Mouse (Mus musculus): ENCODE results near the gene Stat5b.

The Stat5b gene

DNA sequence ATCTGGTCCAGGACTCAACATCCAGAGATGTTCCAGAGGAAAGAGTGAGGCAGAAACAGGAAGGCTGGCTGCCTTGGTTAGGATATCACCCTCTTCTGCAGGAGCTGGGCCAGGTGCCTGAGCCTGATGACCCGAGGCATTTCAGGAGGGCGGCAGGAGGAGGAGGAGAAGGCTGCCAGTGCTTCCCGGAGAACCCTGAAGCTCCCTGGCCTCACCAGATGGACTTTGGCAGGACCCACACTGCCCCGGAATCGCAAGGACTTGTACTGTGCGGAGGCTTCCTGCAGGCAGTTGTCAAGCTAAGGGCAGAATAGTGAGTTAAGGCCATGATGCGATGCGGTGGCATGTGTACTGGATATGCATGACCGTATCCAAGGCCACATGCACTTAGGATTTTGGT is 83.8 kb downstream of the Stat5b start:
- no peak for DNase-seq (ENCODE audit: low read depth)

DNA sequence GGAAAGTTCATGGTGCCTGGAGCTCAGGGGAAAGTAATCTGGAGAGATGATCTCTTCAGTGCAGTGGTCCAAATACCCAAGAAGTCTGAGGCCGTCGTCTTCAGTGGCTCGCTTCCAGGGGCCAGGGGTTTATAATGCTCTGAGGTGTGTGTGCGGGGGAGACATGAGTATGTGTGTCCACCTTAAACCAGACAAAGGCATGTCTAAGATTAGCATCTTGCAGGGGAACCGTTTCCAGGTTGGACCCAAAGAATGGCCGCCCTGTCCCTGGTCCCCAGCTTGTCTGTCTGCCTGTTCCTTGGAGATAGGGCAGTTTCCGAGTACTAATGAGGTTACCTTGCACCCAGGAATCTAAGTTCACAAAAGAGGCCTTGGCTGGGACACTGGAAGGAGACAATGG is 87.7 kb downstream of the Stat5b start, which contains the start of gene Hcrt:
Gene Hcrt (minus strand): TSS at position 101 of the 400 bp plus-strand sequence.
- DNase-seq (ENCODE audit: low read depth), result no peak

DNA sequence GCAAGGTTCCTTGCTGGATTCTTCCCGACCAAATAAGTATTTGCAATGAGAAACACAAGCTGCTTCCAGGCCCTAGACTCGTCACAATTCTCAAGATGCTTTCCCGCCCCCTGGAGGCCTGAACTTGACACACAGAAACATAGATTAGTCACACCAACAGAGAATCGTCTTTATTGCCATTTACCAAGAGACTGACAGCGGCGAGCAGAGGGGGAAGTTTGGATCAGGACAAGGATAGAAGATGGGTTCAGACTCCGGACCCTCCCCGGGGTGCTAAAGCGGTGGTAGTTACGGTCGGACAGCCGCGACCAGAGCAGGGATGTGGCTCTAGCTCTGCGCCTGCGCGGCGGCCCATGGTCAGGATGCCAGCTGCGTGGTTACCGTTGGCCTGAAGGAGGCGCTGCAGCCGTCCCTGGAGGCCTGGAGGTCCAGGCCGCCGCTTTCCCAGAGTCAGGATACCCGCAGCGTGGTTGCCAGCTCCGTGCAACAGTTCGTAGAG is 88.9 kb downstream of the Stat5b start:
- DNase-seq (ENCODE audit: low read depth), result peak; percentile 75

DNA sequence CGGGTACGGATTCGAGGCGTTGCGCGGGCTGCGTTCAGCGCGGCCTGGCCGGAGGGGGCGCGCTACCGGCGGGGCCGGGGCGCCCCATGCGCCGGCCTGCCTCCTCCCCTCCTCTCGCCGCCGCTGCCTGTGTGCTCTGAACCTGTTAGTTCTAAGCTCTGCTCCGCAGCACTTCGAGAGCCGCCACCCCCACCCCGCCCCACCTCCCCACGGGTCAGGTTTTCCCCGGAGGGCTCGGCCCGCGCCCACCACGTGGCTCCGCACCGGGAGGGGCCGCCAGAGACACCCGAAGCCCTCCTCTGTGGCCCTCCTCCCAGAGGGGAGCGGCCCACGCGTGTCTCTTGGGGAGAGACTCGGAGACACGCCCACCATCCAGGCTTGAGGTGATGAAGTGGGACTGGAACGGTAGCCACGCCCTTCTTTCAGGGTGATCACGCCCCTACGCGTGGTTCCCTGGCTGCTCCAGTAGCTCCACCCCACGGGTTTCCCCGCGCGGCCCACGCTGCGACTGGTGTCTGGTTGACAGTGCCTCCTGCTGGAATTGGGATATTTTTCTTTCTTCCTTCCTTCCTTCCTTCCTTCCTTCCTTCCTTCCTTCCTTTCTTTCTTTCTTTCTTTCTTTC is 90.8 kb downstream of the Stat5b start, which contains the start of gene Kcnh4:
Gene Kcnh4 (minus strand): TSS at position 332 of the 623 bp plus-strand sequence.
- no peak for DNase-seq (ENCODE audit: low read depth)

DNA sequence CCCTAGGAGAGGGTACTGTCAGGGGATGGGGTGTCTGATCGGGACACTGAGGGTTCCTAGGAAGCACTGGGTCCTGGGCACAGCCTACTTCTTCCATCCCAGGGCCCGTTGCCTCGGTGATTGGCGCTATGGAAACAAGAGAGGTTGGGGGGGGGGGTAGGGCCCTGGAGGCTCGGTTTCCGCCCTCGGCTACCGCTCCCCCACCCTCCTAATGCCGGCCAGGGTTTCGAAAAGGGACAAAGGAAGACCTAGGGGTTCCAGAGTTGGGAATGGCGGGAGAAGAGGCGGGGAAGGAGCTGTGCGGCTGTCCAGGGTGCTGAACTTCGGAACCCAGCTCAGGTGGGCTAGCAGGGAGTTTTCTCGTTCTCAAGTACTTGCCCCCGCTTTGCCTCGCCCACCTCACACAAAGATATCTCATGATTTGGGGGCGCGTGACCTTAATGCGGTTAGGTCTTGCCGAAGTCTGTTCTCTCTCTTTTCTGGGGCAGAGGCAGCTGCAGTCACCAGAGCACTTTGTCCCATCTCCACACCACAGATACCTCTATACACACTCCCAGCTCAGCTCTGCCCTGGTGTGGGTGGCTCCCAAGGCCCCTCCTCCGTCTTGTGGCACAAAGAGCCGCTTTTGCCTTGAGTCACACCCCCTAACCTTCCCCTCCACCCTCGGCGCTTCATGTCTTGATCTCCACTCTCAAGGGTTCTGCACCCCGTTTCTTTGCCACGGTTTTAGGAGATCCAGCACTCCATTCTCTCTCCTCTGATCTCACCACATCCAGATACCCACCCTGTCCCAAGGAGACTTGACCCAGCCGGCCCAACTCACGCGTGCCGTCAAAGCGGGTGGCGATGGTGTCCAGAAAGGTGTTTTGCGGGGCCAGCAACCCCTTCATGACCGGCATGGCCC is 91.6 kb downstream of the Stat5b start:
- no peak for DNase-seq (ENCODE audit: low read depth)

DNA sequence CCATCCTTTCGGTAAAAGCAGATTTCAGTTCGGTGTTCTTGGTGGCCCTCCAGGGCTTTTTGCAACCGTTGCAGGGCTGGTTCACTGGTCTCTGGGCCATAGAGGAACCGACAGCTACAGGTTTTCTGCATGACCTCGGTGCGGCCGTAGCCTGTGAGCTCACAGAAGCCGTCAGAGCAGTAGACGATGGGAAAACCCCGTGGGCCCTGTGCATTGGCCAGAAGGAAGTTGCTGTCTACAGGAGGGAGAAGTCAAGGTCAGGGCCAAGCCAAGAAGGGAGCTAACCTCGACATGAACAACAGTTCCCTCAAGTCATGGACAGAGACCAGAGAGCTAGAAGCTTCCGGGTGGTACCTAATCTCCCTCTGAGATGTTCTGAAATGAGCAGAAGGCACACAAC is 93.0 kb downstream of the Stat5b start:
- no peak for DNase-seq (ENCODE audit: low read depth)

DNA sequence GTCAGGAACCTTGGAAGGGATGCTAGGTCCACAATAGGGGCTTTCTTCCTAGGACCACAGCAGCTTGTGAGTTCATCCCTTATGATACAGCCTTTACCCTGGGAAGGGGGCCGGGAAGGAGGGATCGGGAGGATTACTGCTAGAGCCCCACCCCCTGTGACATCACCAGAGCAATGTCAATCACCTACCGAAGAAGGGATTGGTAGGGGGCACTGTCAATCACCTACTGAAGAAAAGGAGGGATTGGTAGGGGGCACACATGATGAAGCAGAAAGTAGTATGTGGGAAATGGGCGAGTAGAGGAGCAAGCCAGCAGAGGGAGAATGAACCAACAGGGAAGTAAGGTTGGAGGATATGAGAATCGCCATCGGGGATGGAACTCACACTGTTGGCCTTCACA is 94.0 kb downstream of the Stat5b start:
- no peak for DNase-seq (ENCODE audit: low read depth)

DNA sequence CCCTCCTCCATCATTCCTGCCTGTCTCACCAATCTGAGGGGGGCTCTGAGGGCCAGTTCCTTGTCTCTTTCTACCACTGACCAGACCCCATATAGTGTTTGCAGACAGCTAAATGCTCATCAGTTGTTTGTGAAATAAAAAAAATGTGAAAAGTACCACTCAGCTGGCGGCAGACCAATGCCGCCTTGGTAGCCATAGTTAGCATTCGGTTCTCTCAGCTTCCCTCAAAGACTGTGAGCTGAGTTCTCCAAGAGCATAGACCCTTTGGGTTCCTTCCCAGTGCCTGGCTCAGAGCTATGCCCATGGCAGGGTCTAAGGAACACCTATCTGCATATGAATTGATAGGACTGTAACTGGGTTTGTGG is 95.8 kb downstream of the Stat5b start:
- DNase-seq (ENCODE audit: low read depth), result no peak

DNA sequence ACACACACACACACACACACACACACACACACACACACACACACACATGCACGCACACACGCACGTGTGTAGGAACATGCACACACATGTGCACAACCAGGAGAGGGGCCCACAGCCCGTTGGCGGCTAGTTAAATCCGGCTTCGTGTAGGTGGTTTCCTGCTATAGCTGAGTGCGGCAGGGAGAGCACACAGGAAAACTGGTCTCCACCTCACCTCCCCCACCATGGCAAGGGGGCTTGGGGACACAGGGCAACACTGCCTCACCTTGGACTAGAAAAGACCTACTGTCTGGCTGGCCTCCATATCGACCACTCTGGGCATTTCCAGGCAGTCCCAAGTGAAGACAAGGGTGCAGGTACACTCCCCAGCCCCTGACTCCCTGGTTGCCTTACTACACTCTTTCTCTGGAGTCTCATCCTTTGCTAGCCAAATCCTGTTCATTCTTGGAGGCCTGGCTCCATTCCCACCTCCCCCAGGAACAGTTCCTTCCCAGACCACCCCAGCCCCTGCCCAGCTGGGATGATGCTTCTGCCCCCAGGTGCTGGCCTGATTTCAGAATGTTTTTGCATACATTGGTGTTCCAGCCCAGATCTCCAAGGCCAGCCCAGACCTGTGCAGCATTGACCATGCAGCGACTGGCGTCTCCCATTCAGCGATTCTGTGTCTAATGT is 96.4 kb downstream of the Stat5b start:
- no peak for DNase-seq (ENCODE audit: low read depth)

DNA sequence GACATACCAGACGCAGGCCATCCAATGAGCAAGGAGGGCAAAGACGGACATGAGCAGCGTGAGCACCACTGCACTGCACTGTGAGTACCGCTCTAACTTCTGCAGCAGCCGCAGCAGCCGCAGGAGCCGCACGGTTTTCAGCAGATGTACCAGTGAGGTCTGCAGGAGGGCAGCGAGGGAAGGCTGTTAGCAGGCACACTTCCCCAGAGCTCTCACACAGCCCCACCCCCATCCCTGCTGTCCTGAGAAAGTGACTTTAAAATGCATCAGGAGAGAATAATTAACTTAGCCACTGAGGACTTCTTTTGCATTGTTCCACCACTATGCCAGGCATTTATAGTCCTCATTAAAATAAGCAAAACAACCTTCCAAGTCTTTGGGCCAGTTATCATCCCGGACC is 98.2 kb downstream of the Stat5b start:
- no peak for DNase-seq (ENCODE audit: low read depth)

DNA sequence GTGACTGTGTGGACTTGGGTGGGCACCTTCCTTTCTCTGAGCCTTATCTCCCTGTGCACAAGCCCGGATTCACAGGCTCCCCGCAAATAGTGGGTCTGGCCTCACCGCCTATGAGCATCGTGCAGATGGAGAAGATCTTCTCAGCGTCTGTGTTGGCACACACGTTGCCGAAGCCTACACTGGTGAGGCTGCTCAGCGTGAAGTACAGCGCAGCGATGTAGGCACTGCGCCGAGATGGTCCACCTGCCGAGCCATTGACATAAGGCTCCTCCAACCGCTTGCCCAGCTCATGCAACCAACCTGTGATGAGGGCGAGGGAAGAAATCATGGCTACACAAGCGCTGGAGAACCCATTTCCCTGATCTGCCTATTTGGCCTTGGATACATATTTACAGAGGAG is 100.4 kb downstream of the Stat5b start:
- DNase-seq (ENCODE audit: low read depth), result no peak

DNA sequence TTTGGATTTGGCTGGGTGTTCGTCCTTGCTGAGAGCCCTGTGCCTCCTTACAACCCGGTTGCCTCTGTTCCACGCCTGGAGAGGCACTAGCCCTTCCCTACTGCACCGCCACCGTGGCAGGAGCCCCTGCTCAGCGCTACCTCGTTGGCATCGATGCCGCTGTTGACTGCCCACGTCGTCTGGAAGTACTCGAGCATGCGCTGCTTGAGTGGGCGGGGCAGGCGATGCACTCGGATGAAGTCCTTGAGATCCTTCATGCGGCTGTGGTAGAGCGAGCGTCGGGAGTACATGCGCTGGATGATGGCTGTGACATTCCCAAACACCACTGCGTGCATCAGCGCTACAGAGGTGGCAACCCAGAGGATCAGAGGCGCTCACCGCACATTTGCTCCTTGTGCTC is 101.1 kb downstream of the Stat5b start:
- DNase-seq (ENCODE audit: low read depth), result no peak

DNA sequence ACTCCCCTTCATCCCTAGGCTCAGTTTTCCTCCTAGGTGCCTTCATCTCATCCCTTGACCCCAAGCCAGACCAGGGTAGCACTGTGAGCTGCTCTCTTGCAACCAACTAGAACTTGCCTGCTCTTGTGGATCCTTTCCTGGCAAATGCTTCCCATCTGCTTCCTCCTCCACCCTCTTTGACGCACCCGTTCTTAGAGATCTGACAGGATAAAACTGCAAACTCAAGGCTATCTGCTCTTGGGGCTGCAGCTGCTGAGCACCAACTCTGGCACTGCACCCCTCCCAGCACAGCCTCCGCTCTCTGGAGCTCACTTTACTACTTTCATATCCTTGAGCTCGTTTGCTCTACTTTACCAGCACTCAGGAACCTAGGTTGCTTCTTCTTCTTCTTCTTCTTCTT is 101.9 kb downstream of the Stat5b start:
- no peak for DNase-seq (ENCODE audit: low read depth)

DNA sequence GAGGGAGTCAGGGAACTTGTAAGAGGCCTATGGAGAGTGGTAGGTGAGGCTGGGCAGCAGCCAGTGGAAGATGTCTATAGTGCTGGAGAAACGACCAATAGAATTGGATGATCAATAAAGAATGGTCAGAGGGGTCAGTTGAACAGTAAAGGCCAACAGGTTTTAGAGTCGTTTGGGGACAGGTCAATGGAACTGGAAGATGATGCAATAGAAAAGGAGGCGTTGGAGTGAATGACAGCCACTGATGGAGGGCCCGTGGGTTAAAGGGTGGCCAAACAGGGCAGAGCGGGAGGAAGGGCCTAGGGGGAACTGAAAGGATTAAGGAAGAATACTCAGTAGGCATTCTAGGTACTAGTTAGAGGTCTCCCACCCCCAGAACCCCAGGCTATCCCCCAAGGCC is 103.4 kb downstream of the Stat5b start:
- DNase-seq (ENCODE audit: low read depth), result no peak

DNA sequence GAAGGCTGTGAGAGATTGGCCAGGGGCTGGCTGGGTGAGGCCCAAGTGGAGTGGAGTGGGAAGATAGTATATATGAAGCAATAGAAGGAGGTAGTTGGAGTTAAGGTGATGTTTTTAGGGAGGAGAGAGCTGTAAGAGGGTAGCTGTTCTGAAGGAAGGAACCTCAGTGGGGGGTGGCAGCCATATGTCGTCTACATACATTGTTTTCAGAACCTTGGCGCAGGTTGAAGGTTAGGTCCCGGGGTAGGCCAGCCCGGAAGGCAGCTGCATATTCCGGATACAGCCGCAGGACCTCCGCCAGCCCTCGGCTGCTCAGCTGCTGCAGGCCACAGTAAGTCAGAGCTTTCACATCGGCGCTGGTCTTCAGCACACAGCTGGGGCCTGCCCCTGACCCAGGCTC is 104.0 kb downstream of the Stat5b start:
- no peak for DNase-seq (ENCODE audit: low read depth)

DNA sequence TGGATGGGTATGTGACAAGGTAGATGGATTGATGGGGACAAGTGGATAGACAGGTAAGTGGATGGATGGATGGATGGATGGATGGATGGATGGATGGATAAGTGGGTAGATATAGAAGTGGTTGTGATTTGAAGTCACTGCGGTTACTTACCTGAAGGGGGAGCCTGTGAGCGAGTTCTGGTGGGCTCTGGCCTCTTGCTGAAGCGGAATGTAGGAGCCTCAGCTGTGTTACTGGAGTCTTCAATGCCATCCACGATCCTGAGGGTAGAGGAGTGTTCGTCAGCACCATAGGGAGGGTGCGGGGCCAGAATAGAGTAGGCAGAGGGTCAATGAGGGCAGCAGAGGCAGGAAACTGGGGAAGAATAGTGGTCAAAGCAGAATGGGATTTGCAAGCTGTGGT is 105.4 kb downstream of the Stat5b start:
- no peak for DNase-seq (ENCODE audit: low read depth)

DNA sequence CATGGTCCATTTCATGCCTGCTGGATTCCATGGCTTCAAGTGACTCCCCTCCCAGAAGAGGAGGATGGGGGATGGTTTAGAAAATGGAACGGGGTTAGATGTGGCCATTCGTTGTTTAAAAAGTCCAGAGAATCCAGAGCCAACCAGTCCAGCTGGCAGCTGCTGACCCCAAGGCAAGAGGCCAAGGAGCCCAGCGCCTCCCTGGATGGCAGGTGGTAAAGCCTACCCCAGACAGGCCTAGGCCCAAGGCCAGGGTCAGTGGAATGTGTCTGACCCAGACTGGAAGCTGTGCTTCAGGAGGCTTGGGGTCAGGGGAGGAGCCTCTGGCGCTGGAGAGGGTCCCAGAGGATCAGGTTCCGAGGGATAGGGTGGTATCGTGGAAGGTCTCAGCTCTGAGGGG is 109.2 kb downstream of the Stat5b start:
- no peak for DNase-seq (ENCODE audit: low read depth)

DNA sequence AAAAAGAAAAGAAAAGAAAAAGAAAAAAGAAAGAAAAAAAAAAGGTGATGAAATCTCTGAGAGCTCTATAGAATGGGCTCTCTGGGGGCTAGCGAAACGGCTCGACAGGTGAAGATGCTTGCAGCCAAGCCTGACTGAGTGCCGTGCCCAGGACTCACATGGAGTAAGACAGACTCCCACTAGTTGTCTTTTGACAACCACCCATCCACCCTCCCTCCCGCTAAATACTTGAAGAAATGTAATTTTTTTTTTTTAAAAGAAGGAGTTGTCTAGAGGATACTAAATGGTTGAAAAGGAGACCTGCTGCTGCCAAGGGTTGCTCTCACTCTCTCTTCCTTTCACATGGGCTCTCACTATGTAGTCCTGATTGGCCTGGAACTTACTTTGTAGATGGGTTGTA is 111.8 kb downstream of the Stat5b start:
- no peak for DNase-seq (ENCODE audit: low read depth)

DNA sequence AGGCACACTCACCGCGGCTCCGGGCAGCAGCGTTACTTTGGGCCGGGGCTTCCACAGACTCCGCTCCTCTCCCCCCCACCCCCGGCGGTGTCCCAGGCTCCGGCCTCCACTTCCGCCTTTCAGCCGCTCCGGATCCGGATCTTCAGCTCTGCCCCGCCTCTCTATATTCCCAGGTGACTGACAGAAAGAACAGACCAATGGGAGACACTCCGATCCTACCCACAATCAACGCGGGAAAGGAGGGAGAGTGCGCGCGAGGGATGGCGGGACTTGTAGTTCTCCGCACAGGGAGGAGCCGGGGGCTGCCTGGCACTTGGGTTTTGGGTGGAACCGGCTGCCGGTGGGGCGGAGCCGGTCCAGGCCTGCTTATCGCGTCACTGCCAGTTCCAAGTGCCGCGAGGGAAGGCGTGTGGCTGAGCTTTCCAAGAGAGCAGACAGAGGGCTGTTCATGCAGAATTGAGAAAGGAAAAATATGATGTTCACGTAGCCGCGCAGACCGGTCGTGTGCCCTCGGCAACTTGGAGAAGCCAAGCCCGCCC is 112.4 kb downstream of the Stat5b start, which contains the start of gene Rab5c:
Gene Rab5c (minus strand): TSS at position 150 of the 539 bp plus-strand sequence.
- peak; percentile 99 for DNase-seq (ENCODE audit: low read depth)

DNA sequence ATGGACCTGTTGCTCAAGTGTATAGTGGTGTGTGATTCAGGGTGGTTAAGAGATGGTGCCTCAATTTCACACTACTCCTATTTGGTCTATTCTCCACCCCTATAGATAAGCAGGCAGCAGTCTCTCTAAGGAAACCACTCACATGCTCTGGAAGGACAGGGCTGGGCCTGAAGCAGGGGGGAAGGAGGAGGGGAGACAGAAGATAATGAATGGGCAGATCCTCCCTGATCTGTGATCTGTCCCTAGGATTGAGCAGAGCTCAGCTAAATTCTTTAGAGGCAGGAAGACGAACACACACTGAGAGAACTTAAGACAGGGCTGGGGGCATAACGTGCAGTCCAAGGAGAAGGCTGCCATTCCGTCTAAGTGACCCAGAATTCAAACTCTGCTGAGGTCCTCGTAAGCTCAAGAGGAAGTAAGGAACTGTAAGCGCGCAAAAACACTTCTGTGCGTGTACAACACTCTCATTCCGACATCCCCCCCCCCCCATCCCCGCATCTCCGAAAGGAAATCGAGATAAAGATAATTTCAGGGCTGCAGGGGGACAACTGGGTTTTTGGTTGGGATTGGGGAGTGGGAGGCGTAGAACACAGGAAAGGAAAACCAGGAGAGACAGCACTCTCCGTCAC is 113.3 kb downstream of the Stat5b start:
- DNase-seq (ENCODE audit: low read depth), result peak; percentile 82

DNA sequence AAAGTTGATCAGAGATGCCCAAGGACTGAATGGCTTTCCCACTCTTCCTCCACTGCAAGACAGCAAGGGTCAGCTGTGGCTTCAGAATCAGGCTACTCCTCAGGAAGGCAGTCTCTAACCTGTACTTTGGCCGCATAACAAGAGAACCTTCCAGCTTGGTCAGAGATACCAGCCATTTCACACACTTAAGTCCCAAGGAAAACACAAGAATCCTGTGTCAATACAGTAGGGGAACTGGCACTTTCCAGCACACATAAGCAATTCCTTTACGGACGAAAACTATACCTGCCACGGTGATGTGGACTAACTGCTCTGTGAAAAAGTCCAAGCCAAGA is 113.8 kb downstream of the Stat5b start:
- no peak for DNase-seq (ENCODE audit: low read depth)
